Mouse (Mus musculus): ENCODE results near the gene Nr2f2. TPM values are rescaled to one million over a fixed set of nuclear protein-coding genes. Genes with fewer than 3 reads are reported as not detected.

The Nr2f2 gene
- polyA plus RNA-seq, 1 experiment, result 13.0 TPM

- Histone ChIP-seq H3K27me3 (ENCODE audit: control insufficient read depth, insufficient read depth, insufficient read length) (no peaks in the 10 kb centered on the region), H3K4me3 (ENCODE audit: insufficient read depth, poor library complexity, severe bottlenecking) (no peak overlapping the region), H3ac (ENCODE audit: control insufficient read depth, insufficient read length, low read depth) (no peak overlapping the region), H3K36me3 (ENCODE audit: control insufficient read depth, insufficient read depth) (no peaks in the 10 kb centered on the region), H3K79me2 (ENCODE audit: control insufficient read depth, insufficient read depth) (no peaks in the 10 kb centered on the region), H3K79me3 (ENCODE audit: low read depth) (no peaks in the 10 kb centered on the region)
- TF ChIP-seq MYOG (IDR thresholded peaks at IDR 0.05; ENCODE audit: control insufficient read depth, extremely low read depth, insufficient read length) (no peak), MYOD1 (IDR thresholded peaks at IDR 0.05; ENCODE audit: control insufficient read depth, insufficient read length, low read depth) (no peak), MAX (IDR thresholded peaks at IDR 0.05) (no peak), USF1 (IDR thresholded peaks at IDR 0.05; ENCODE audit: low read depth) (no peak), CEBPB (IDR thresholded peaks at IDR 0.05; ENCODE audit: low read depth) (no peak), CTCF (IDR thresholded peaks at IDR 0.05; ENCODE audit: control insufficient read depth, insufficient read depth, insufficient read length) (no peak), FOSL1 (IDR thresholded peaks at IDR 0.05; ENCODE audit: insufficient read depth, low read length, poor library complexity, severe bottlenecking) (no peak)
These were observed 15.1 kb upstream of the Nr2f2 start for GRCm38 (mm10) chr7:70381409-70382244.

- Histone ChIP-seq H3K79me3 (ENCODE audit: low read depth) (no peaks in the 10 kb centered on the region), H3K27me3 (ENCODE audit: control insufficient read depth, insufficient read depth, insufficient read length) (no peaks in the 10 kb centered on the region)
- no peak for TF ChIP-seq CTCF (IDR thresholded peaks at IDR 0.05; ENCODE audit: control insufficient read depth, insufficient read depth, insufficient read length)
- TF ChIP-seq FOSL1 (IDR thresholded peaks at IDR 0.05; ENCODE audit: insufficient read depth, low read length, poor library complexity, severe bottlenecking), result no peak
- TF ChIP-seq USF1 (IDR thresholded peaks at IDR 0.05; ENCODE audit: low read depth), result no peak
These were observed 14.4 kb upstream of the Nr2f2 start for GRCm38 (mm10) chr7:70380943-70381342.

GRCm38 (mm10) chr7:70380246-70380645, 13.7 kb upstream of the Nr2f2 start:
- Histone ChIP-seq H3K4me3 (ENCODE audit: insufficient read depth, poor library complexity, severe bottlenecking) (no peak overlapping the region), H3ac (ENCODE audit: control insufficient read depth, insufficient read length, low read depth) (no peak overlapping the region), H3K27me3 (ENCODE audit: control insufficient read depth, insufficient read depth, insufficient read length) (no peaks in the 10 kb centered on the region), H3K79me2 (ENCODE audit: control insufficient read depth, insufficient read depth) (no peaks in the 10 kb centered on the region), H3K36me3 (ENCODE audit: control insufficient read depth, insufficient read depth) (no peaks in the 10 kb centered on the region), H3K79me3 (ENCODE audit: low read depth) (no peaks in the 10 kb centered on the region)
- TF ChIP-seq CTCF (IDR thresholded peaks at IDR 0.05; ENCODE audit: control insufficient read depth, insufficient read depth, insufficient read length) (no peak), MAX (IDR thresholded peaks at IDR 0.05) (no peak), CEBPB (IDR thresholded peaks at IDR 0.05; ENCODE audit: low read depth) (no peak), USF1 (IDR thresholded peaks at IDR 0.05; ENCODE audit: low read depth) (no peak), MYOG (IDR thresholded peaks at IDR 0.05; ENCODE audit: control insufficient read depth, extremely low read depth, insufficient read length) (no peak), MYOD1 (IDR thresholded peaks at IDR 0.05; ENCODE audit: control insufficient read depth, insufficient read length, low read depth) (no peak)

More at GRCm38 (mm10) chr7:70380943-70381342, 14.4 kb upstream of the Nr2f2 start:
- H3ac ChIP-seq (ENCODE audit: control insufficient read depth, insufficient read length, low read depth), result no peak overlapping the region
- H3K79me2 ChIP-seq (ENCODE audit: control insufficient read depth, insufficient read depth), result no peaks in the 10 kb centered on the region
- H3K36me3 ChIP-seq (ENCODE audit: control insufficient read depth, insufficient read depth), result no peaks in the 10 kb centered on the region
- no peak overlapping the region for H3K4me3 ChIP-seq (ENCODE audit: insufficient read depth, poor library complexity, severe bottlenecking)

- Histone ChIP-seq H3ac (ENCODE audit: control insufficient read depth, insufficient read length, low read depth) (no peak overlapping the region), H3K79me3 (ENCODE audit: low read depth) (no peaks in the 10 kb centered on the region), H3K27me3 (ENCODE audit: control insufficient read depth, insufficient read depth, insufficient read length) (no peaks in the 10 kb centered on the region), H3K79me2 (ENCODE audit: control insufficient read depth, insufficient read depth) (no peaks in the 10 kb centered on the region), H3K36me3 (ENCODE audit: control insufficient read depth, insufficient read depth) (no peaks in the 10 kb centered on the region), H3K4me3 (ENCODE audit: insufficient read depth, poor library complexity, severe bottlenecking) (no peak overlapping the region)
- TF ChIP-seq MYOG (IDR thresholded peaks at IDR 0.05; ENCODE audit: control insufficient read depth, extremely low read depth, insufficient read length) (no peak), FOSL1 (IDR thresholded peaks at IDR 0.05; ENCODE audit: insufficient read depth, low read length, poor library complexity, severe bottlenecking) (no peak), CEBPB (IDR thresholded peaks at IDR 0.05; ENCODE audit: low read depth) (no peak), CTCF (IDR thresholded peaks at IDR 0.05; ENCODE audit: control insufficient read depth, insufficient read depth, insufficient read length) (no peak), USF1 (IDR thresholded peaks at IDR 0.05; ENCODE audit: low read depth) (no peak), MAX (IDR thresholded peaks at IDR 0.05) (no peak), MYOD1 (IDR thresholded peaks at IDR 0.05; ENCODE audit: control insufficient read depth, insufficient read length, low read depth) (no peak)
These were observed 4.2 kb upstream of the Nr2f2 start for GRCm38 (mm10) chr7:70370552-70371262.

GRCm38 (mm10) chr7:70369731-70370551, 3.4 kb upstream of the Nr2f2 start:
- H3K79me2 ChIP-seq (ENCODE audit: control insufficient read depth, insufficient read depth), result no peaks in the 10 kb centered on the region
- no peak overlapping the region for H3K4me3 ChIP-seq (ENCODE audit: insufficient read depth, poor library complexity, severe bottlenecking)
- H3K36me3 ChIP-seq (ENCODE audit: control insufficient read depth, insufficient read depth), result no peaks in the 10 kb centered on the region
- no peak for TF ChIP-seq MYOG (IDR thresholded peaks at IDR 0.05; ENCODE audit: control insufficient read depth, extremely low read depth, insufficient read length)
- TF ChIP-seq MYOD1 (IDR thresholded peaks at IDR 0.05; ENCODE audit: control insufficient read depth, insufficient read length, low read depth), result no peak
- no peak for TF ChIP-seq CEBPB (IDR thresholded peaks at IDR 0.05; ENCODE audit: low read depth)
- no peak for TF ChIP-seq FOSL1 (IDR thresholded peaks at IDR 0.05; ENCODE audit: insufficient read depth, low read length, poor library complexity, severe bottlenecking)
- no peak for TF ChIP-seq CTCF (IDR thresholded peaks at IDR 0.05; ENCODE audit: control insufficient read depth, insufficient read depth, insufficient read length)
- TF ChIP-seq MAX (IDR thresholded peaks at IDR 0.05), result no peak
- no peak for TF ChIP-seq USF1 (IDR thresholded peaks at IDR 0.05; ENCODE audit: low read depth)
- no peak overlapping the region for H3ac ChIP-seq (ENCODE audit: control insufficient read depth, insufficient read length, low read depth)
- H3K27me3 ChIP-seq (ENCODE audit: control insufficient read depth, insufficient read depth, insufficient read length), result no peaks in the 10 kb centered on the region
- H3K79me3 ChIP-seq (ENCODE audit: low read depth), result no peaks in the 10 kb centered on the region

Data from C2C12 (cell line).